Mouse (Mus musculus): ENCODE data around the gene Ube2g1. TPM values are rescaled to one million over a fixed set of nuclear protein-coding genes. Genes with fewer than 3 reads are reported as not detected.
"Not testable (repeated sequence)": the region's sequence is repeated elsewhere in the genome, so short reads cannot be mapped to it uniquely, and the experiment has no call there.

Ube2g1 gene
- polyA plus RNA-seq, 1 experiment, result 8.1 TPM

- no peak overlapping the region for H3K4me3 ChIP-seq (replicated peaks; ENCODE audit: extremely low read depth, low read depth, low read length)
- TF ChIP-seq POLR2A (IDR thresholded peaks at IDR 0.05; ENCODE audit: borderline replicate concordance, extremely low read depth, low read depth, low read length) (no peak), CTCF (IDR thresholded peaks at IDR 0.05; ENCODE audit: insufficient read depth, low read length) (no peak)
- no peaks in the 10 kb centered on the region; the same call in 1 of the 2 replicates for H3K4me1 ChIP-seq (ENCODE audit: control insufficient read depth, insufficient read depth, low read length)
- DNase-seq, result no peak
- 90% methylated on average over 2 of the region's 2 CpGs for WGBS
Measured at GRCm38 (mm10) chr11:72683402-72683801, 76.3 kb downstream of the Ube2g1 start.

GRCm38 (mm10) chr11:72686697-72687096 lies 79.6 kb downstream of the Ube2g1 start:
- Histone ChIP-seq H3K4me3 (replicated peaks; ENCODE audit: extremely low read depth, low read depth, low read length) (no peak overlapping the region), H3K4me1 (ENCODE audit: control insufficient read depth, insufficient read depth, low read length) (peaks cover 11% of the 10 kb centered on the region)
- TF ChIP-seq CTCF (IDR thresholded peaks at IDR 0.05; ENCODE audit: insufficient read depth, low read length) (no peak), POLR2A (IDR thresholded peaks at IDR 0.05; ENCODE audit: borderline replicate concordance, extremely low read depth, low read depth, low read length) (no peak)
- DNase-seq, result no peak

- peaks cover 16% of the 10 kb centered on the region for H3K4me1 ChIP-seq (ENCODE audit: control insufficient read depth, insufficient read depth, low read length)
- no peak for DNase-seq
- no peak overlapping the region for H3K4me3 ChIP-seq (replicated peaks; ENCODE audit: extremely low read depth, low read depth, low read length)
- TF ChIP-seq POLR2A (IDR thresholded peaks at IDR 0.05; ENCODE audit: borderline replicate concordance, extremely low read depth, low read depth, low read length) (no peak), CTCF (IDR thresholded peaks at IDR 0.05; ENCODE audit: insufficient read depth, low read length) (no peak)
- 19% methylated on average over 5 of the region's 5 CpGs for WGBS
Measured at GRCm38 (mm10) chr11:72688242-72688641, 81.2 kb downstream of the Ube2g1 start.

- Histone ChIP-seq H3K4me3 (replicated peaks; ENCODE audit: extremely low read depth, low read depth, low read length) (no peak overlapping the region), H3K4me1 (ENCODE audit: control insufficient read depth, insufficient read depth, low read length) (peaks cover 18% of the 10 kb centered on the region)
- DNase-seq, result no peak
- whole genome bisulfite sequencing, result 50% methylated on average over 3 of the region's 3 CpGs
- TF ChIP-seq CTCF (IDR thresholded peaks at IDR 0.05; ENCODE audit: insufficient read depth, low read length), result no peak
- no peak for TF ChIP-seq POLR2A (IDR thresholded peaks at IDR 0.05; ENCODE audit: borderline replicate concordance, extremely low read depth, low read depth, low read length)
Measured at GRCm38 (mm10) chr11:72689115-72689514, 82.0 kb downstream of the Ube2g1 start.

GRCm38 (mm10) chr11:72689551-72690510 lies 82.7 kb downstream of the Ube2g1 start, which contains the start of gene Ankfy1:
Gene Ankfy1 (plus strand): TSS chr11:72690006.
- DNase-seq, result peak; percentile 99
- 1% methylated on average over 56 of the region's 56 CpGs for WGBS
- Histone ChIP-seq H3K4me3 (replicated peaks; ENCODE audit: extremely low read depth, low read depth, low read length) (peak within 1 kb of the TSS; percentile 93), H3K4me1 (ENCODE audit: control insufficient read depth, insufficient read depth, low read length) (peaks cover 18% of the 10 kb centered on the region)
- TF ChIP-seq POLR2A (IDR thresholded peaks at IDR 0.05; ENCODE audit: borderline replicate concordance, extremely low read depth, low read depth, low read length) (peak; percentile 93), CTCF (IDR thresholded peaks at IDR 0.05; ENCODE audit: insufficient read depth, low read length) (no peak)

GRCm38 (mm10) chr11:72692353-72692752 lies 85.3 kb downstream of the Ube2g1 start:
- no peak for TF ChIP-seq POLR2A (IDR thresholded peaks at IDR 0.05; ENCODE audit: borderline replicate concordance, extremely low read depth, low read depth, low read length)
- TF ChIP-seq CTCF (IDR thresholded peaks at IDR 0.05; ENCODE audit: insufficient read depth, low read length), result no peak
- Histone ChIP-seq H3K4me3 (replicated peaks; ENCODE audit: extremely low read depth, low read depth, low read length) (no peak overlapping the region), H3K4me1 (ENCODE audit: control insufficient read depth, insufficient read depth, low read length) (peaks cover 18% of the 10 kb centered on the region)
- no peak for DNase-seq
- WGBS, result 79% methylated on average over 4 of the region's 4 CpGs

GRCm38 (mm10) chr11:72695025-72695424 lies 87.9 kb downstream of the Ube2g1 start:
- TF ChIP-seq POLR2A (IDR thresholded peaks at IDR 0.05; ENCODE audit: borderline replicate concordance, extremely low read depth, low read depth, low read length), result no peak
- TF ChIP-seq CTCF (IDR thresholded peaks at IDR 0.05; ENCODE audit: insufficient read depth, low read length), result no peak
- Histone ChIP-seq H3K4me3 (replicated peaks; ENCODE audit: extremely low read depth, low read depth, low read length) (no peak overlapping the region), H3K4me1 (ENCODE audit: control insufficient read depth, insufficient read depth, low read length) (peaks cover 18% of the 10 kb centered on the region)
- DNase-seq, result no peak
- 71% methylated on average over 3 of the region's 3 CpGs for WGBS

GRCm38 (mm10) chr11:72696368-72696971 lies 89.4 kb downstream of the Ube2g1 start:
- no peak overlapping the region for H3K4me3 ChIP-seq (replicated peaks; ENCODE audit: extremely low read depth, low read depth, low read length)
- WGBS, result 82% methylated on average over 2 of the region's 2 CpGs
- H3K4me1 ChIP-seq (ENCODE audit: control insufficient read depth, insufficient read depth, low read length), result peaks cover 9% of the 10 kb centered on the region
- no peak for DNase-seq
- TF ChIP-seq POLR2A (IDR thresholded peaks at IDR 0.05; ENCODE audit: borderline replicate concordance, extremely low read depth, low read depth, low read length) (no peak), CTCF (IDR thresholded peaks at IDR 0.05; ENCODE audit: insufficient read depth, low read length) (no peak)

GRCm38 (mm10) chr11:72697323-72697722 lies 90.2 kb downstream of the Ube2g1 start:
- Histone ChIP-seq H3K4me1 (ENCODE audit: control insufficient read depth, insufficient read depth, low read length) (peaks cover 4% of the 10 kb centered on the region), H3K4me3 (replicated peaks; ENCODE audit: extremely low read depth, low read depth, low read length) (no peak overlapping the region)
- no peak for TF ChIP-seq CTCF (IDR thresholded peaks at IDR 0.05; ENCODE audit: insufficient read depth, low read length)
- TF ChIP-seq POLR2A (IDR thresholded peaks at IDR 0.05; ENCODE audit: borderline replicate concordance, extremely low read depth, low read depth, low read length), result no peak
- DNase-seq, result no peak

GRCm38 (mm10) chr11:72705111-72705510 lies 98.0 kb downstream of the Ube2g1 start:
- not testable (repeated sequence) for H3K4me3 ChIP-seq (replicated peaks; ENCODE audit: extremely low read depth, low read depth, low read length); DNase-seq; H3K4me1 ChIP-seq (ENCODE audit: control insufficient read depth, insufficient read depth, low read length)
- WGBS, result 79% methylated on average over 2 of the region's 2 CpGs

Measured in lung, adult 2 months (tissue).